Mouse (Mus musculus) small intestine, adult 2 months (tissue): ENCODE measurements around the gene H13. TPM values are rescaled to one million over a fixed set of nuclear protein-coding genes. Genes with fewer than 3 reads are reported as not detected.

ENCODE experiments used
- H3K27ac ChIP-seq: fragments of 200-500 bp; 2 replicates; pipeline ENCODE4 v1.5.1; 2012; ENCODE audit warnings: low read depth, low read length, control low read depth, inconsistent platforms; ENCODE audit not compliant: insufficient read depth
- H3K27me3 ChIP-seq: fragments of 200-500 bp; 2 replicates; pipeline ENCODE4 v1.6.1; 2012; ENCODE audit warnings: mild to moderate bottlenecking, moderate library complexity, low read length, inconsistent platforms; ENCODE audit not compliant: control insufficient read depth, insufficient read depth
- H3K36me3 ChIP-seq: fragments of 200-500 bp; 2 replicates; pipeline ENCODE4 v1.6.1; 2012; ENCODE audit warnings: mild to moderate bottlenecking, low read length, control low read depth, inconsistent platforms; ENCODE audit not compliant: control insufficient read depth, insufficient read depth
- H3K4me1 ChIP-seq: fragments of 200-500 bp; 2 replicates; pipeline ENCODE4 v1.6.1; 2012; ENCODE audit warnings: low read length, inconsistent platforms, mixed read lengths; ENCODE audit not compliant: control insufficient read depth, insufficient read depth, insufficient read length
- H3K4me3 ChIP-seq: fragments of 200-500 bp; 2 replicates; pipeline ENCODE4 v1.5.1; 2012; ENCODE audit warnings: low read depth, mild to moderate bottlenecking, control low read depth, inconsistent platforms, low read length, moderate library complexity
- CTCF ChIP-seq: fragments of 200-500 bp; IDR thresholded peaks from 2 replicates; pipeline ENCODE4 v1.5.1; 2012; ENCODE audit warnings: low read depth, mild to moderate bottlenecking, control low read depth, inconsistent platforms, low read length, moderate library complexity, mixed read lengths; ENCODE audit not compliant: insufficient replicate concordance, insufficient read length; ENCODE audit errors: extremely low read depth
- POLR2A ChIP-seq: fragments of 200-500 bp; IDR thresholded peaks from 2 replicates; pipeline ENCODE4 v1.6.1; 2012; ENCODE audit warnings: low read depth, mild to moderate bottlenecking, control low read depth, inconsistent platforms, low read length, moderate library complexity
- WGBS: fragments of 180-500 bp; shearing (Covaris S2); methylation state at CpG from one replicate; pipeline ENCODE4 v1.1.7; 2018; 5-methylcytosine and 5-hydroxymethylcytosine counted together
- polyA plus RNA-seq: library from polyadenylated mRNA; depleted of rRNA; stranded (reverse); fragments of >200 nt; gene quantifications from 2 replicates; pipeline ENCODE4 v1.2.3, GENCODE M21; 2012

Gene H13
- polyA plus RNA-seq, 1 experiment: 199 TPM

- H3K36me3 ChIP-seq: peaks cover 12% of the 10 kb centered on the region; the same call in 1 of the 2 replicates
- H3K4me3 ChIP-seq: peak within 1 kb of the TSS; percentile 96
- no peak for TF ChIP-seq CTCF
- TF ChIP-seq POLR2A: peak; percentile 98
- peak within 1 kb of the TSS; percentile 100 for H3K27ac ChIP-seq
- H3K27me3 ChIP-seq: no peaks in the 10 kb centered on the region
- H3K4me1 ChIP-seq: peaks cover 16% of the 10 kb centered on the region
- WGBS: under 1% methylated on average over 28 of the region's 28 CpGs
These were observed 66.9 kb downstream of the H13 start, which contains the start of gene Id1 for GRCm38 (mm10) chr2:152736090-152736601. Gene Id1 (plus strand): TSS chr2:152736251.

DNA sequence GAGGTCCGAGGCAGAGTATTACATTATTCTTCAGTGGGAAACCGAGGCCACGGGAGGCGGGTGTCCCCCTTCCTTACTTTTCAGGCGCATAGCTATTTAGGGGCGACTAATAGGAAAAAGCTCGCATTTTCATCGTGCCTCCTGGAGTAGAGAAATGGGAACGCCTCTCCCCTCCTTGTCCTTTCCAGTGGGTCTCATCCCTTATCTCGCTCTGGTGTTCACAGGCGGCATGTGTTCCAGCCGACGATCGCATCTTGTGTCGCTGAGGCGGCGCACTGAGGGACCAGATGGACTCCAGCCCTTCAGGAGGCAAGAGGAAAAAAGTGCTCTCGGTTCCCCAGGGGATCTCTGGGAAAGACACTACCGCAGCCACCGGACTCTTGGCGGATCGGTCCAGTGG, 67.5 kb downstream of the H13 start:
- under 1% methylated on average over 22 of the region's 22 CpGs for WGBS
- Histone ChIP-seq H3K4me1 (peaks cover 21% of the 10 kb centered on the region), H3K36me3 (peaks cover 12% of the 10 kb centered on the region; the same call in 1 of the 2 replicates), H3K27me3 (no peaks in the 10 kb centered on the region), H3K27ac (peak overlapping the region; percentile 100), H3K4me3 (peak overlapping the region; percentile 96)
- TF ChIP-seq POLR2A (0 out of 2 replicates have a peak, but pooled peaks have one; percentile 17), CTCF (no peak)

GRCm38 (mm10) chr2:152737306-152738221, 68.3 kb downstream of the H13 start:
- Histone ChIP-seq H3K36me3 (peaks cover 12% of the 10 kb centered on the region; the same call in 1 of the 2 replicates), H3K4me1 (peaks cover 22% of the 10 kb centered on the region), H3K27me3 (no peaks in the 10 kb centered on the region), H3K27ac (peak overlapping the region; percentile 100), H3K4me3 (peak overlapping the region; percentile 96)
- TF ChIP-seq CTCF: no peak
- WGBS: 12% methylated on average over 10 of the region's 10 CpGs

DNA sequence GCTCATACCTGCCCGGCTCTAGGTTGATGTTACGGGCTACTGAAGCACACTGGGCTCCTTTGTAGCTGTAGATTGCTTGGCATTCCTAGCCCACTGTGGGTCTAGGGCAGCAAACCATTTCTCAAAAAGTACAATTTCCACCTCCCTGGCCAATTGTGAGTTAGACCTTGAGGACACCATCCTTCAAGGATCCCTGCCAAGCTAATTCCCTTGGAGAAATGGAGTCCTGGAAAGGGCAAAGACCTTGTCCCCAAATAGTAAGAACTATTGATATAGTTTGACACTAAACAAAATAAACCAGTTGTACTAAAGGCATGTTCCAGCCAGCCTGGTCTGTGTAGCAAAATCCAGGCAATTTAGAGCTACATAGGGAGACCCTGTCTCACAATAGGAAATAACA, 69.1 kb downstream of the H13 start:
- Histone ChIP-seq H3K27me3 (no peaks in the 10 kb centered on the region), H3K36me3 (peaks cover 12% of the 10 kb centered on the region; the same call in 1 of the 2 replicates), H3K4me3 (peak overlapping the region; percentile 96), H3K27ac (peak overlapping the region; percentile 100), H3K4me1 (peaks cover 18% of the 10 kb centered on the region)
- TF ChIP-seq CTCF (no peak), POLR2A (no peak)
- WGBS: 23% methylated on average over 2 of the region's 2 CpGs

DNA sequence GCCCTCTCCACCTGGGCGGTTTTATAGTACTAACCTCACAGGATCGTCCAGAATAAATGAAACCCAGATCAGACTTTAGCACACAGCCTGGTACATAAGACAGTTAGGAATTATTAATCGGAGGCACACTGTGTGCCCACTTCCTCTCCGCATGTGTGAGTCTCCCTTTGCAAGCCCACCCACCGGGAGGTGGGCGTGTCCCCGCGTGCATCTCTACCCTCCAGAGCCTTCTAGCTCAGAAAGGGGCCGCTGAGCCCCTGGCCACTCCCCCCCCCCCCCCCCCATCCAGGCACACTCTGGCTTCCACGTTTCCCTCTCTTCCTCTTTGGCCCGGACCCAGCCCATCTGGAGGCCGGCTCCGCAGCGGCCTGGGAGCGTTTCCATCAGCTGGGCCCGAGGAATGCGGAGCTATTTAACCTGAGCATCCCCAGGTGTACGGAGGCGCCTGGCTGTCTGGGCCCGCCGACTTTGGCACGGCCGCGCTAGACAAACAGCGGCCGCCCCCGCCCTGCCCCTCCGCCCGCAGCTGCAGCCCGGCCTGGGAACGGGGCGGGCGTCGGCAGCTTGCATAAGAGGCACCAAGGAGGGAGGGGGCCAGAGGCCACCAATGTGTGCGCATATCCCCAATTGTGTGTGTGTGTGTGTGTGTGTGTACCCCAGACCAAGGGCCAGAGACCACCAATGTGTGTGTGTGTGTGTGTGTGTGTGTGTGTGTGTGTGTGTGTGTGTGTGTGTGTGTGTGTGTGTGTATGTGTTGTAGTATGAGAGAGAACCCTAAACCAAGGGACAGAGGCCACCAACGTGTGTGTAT, 70.0 kb downstream of the H13 start:
- Histone ChIP-seq H3K27ac (peak overlapping the region; percentile 100), H3K27me3 (no peaks in the 10 kb centered on the region), H3K36me3 (peaks cover 12% of the 10 kb centered on the region; the same call in 1 of the 2 replicates), H3K4me1 (peaks cover 17% of the 10 kb centered on the region), H3K4me3 (peak overlapping the region; percentile 54)
- TF ChIP-seq CTCF (no peak), POLR2A (peak; percentile 25; the same call in 1 of the 2 replicates)
- whole genome bisulfite sequencing: under 1% methylated on average over 36 of the region's 36 CpGs

GRCm38 (mm10) chr2:152739842-152740260, 70.6 kb downstream of the H13 start:
- H3K4me3 ChIP-seq: no peak overlapping the region
- 3% methylated on average over 3 of the region's 3 CpGs for WGBS
- peaks cover 12% of the 10 kb centered on the region; the same call in 1 of the 2 replicates for H3K36me3 ChIP-seq
- H3K27ac ChIP-seq: peak overlapping the region; percentile 100
- no peak for TF ChIP-seq CTCF
- TF ChIP-seq POLR2A: no peak
- no peaks in the 10 kb centered on the region for H3K27me3 ChIP-seq
- peaks cover 17% of the 10 kb centered on the region for H3K4me1 ChIP-seq
